Mouse (Mus musculus) lung, adult 2 months (tissue): ENCODE results near the gene Mcts2.
A peak's percentile ranks its signal among the peaks of the same experiment; 100 is the strongest.

Experiments
- CTCF ChIP-seq: fragments of 200-500 bp; IDR thresholded peaks from 2 replicates; pipeline ENCODE4 v1.5.1; 2011; ENCODE audit warnings: mild to moderate bottlenecking, low read length, control low read depth; ENCODE audit not compliant: insufficient read depth
- POLR2A ChIP-seq: fragments of 200-500 bp; IDR thresholded peaks from 2 replicates; pipeline ENCODE4 v1.6.1; 2011; ENCODE audit warnings: low read depth, mild to moderate bottlenecking, control low read depth, low read length, borderline replicate concordance; ENCODE audit errors: extremely low read depth

- TF ChIP-seq POLR2A: peak; percentile 58; the same call in 1 of the 2 replicates
- TF ChIP-seq CTCF: no peak
Observed at GRCm38 (mm10) chr2:152736748-152737147, 49.9 kb downstream of the Mcts2 start.
